Mouse (Mus musculus): ENCODE measurements around the gene Dapk1.
A peak's percentile ranks its signal among the peaks of the same experiment; 100 is the strongest.

Gene Dapk1

GRCm38 (mm10) chr13:60696741-60697140, 95.0 kb downstream of the Dapk1 start:
- no peak for DNase-seq

- no peak for DNase-seq
These were observed 96.3 kb downstream of the Dapk1 start for GRCm38 (mm10) chr13:60698021-60698420.

GRCm38 (mm10) chr13:60701671-60702171, 100.0 kb downstream of the Dapk1 start:
- DNase-seq, result no peak

DNA sequence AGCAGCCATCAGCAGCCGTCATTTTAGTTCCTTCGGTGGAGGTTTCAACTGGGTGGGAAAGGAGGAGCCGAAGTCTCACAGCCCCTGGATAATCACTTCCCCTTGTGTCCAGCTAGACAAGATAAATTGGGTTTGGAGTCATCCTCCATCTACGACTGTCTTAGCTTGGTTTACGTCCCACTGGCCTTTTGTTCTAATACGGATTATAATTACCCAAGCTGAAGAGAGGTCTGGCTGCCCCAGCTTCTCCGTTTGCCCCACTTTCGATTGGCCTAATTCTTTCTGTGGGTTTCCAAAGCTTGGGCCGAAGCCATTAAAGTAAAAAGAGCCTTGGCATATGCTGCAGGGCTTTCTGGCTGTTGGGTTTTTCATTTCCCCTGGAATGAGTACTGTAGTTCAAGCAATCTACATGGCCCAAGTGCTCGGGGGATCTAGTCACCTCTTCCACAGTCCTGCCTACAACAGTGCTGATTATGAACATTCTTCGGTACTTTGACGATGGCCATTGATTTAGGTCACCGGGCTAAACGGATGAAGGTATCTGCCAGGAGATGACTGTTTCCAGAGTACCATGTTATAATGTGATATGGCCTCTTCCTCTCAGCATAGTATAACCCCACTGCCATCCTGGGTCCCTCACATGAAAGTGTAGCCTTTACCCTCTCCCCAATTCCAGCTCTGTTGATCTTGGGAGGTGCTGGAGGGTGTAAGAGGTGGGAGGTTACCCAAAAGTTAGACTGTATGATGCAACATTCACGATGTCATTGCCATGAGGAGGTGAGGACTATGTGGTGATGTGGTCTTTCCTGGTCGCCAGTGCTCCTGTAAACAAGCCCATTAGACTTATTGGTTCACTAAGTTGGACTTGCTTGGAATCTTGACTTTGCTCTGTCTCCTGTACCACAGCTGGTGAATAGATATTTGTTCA, 106.1 kb downstream of the Dapk1 start:
- peak; percentile 93 for DNase-seq

GRCm38 (mm10) chr13:60709136-60709535, 107.4 kb downstream of the Dapk1 start:
- no peak for DNase-seq

DNA sequence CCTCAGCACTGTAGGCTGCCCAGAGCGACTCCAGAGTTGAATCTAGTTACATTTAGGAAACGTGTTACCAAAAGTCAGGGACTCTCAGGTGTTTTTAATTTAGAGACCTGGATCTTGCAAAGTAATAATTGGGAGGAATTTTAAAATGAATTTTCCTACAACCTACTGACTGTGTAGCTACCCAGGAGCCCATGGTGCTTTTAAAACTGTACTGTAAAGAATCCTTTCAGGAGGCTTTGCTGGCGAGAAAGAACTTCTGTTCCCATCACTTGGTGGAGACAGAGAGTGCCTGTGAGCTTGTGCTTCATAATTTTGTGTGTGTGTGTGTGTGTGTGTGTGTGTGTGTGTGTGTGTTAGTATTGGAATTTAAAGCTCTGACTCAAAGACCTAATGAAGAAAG, 109.2 kb downstream of the Dapk1 start:
- no peak for DNase-seq

GRCm38 (mm10) chr13:60713537-60713936, 111.8 kb downstream of the Dapk1 start:
- DNase-seq, result no peak

DNA sequence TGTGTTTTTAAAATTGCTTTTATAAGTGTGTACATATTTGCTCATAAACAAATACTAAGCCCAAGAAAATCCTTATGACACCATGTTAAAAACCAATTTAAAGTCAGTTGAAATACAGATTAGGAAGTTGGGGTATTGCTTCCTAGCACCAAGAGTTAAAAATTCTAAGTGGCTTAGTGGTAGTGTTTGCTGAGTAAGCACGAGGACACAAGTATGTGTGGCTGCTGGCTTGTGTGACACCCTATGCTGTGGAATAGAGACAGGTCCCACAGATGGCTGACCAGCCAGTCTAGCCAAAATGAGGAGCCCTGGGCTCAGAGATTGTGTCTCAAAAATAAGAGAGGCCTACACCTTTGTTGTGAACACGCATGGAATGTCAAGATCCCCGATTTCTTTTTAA, 114.4 kb downstream of the Dapk1 start:
- DNase-seq, result no peak

DNA sequence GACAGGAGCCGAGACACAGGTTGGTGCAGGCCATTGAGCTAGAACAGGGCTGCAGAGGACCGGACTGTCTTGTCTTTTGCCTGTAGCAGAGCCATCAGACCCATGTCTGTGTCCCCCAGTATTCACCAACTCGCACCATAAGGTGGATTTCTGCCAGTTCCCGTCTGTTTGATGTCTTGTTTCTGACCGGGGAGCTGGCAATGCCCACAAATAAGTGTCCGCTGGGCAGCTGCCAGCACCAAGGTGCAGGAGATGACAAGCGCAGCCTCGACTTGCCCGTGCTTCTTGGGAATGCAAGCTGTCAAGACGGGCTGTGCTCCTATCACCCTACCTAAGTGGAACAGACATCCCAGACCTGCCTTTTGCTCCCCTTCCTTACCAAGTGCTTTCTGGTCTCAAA, 115.7 kb downstream of the Dapk1 start:
- no peak for DNase-seq

- no peak for DNase-seq
These were observed 117.8 kb downstream of the Dapk1 start for GRCm38 (mm10) chr13:60719581-60719980.

DNA sequence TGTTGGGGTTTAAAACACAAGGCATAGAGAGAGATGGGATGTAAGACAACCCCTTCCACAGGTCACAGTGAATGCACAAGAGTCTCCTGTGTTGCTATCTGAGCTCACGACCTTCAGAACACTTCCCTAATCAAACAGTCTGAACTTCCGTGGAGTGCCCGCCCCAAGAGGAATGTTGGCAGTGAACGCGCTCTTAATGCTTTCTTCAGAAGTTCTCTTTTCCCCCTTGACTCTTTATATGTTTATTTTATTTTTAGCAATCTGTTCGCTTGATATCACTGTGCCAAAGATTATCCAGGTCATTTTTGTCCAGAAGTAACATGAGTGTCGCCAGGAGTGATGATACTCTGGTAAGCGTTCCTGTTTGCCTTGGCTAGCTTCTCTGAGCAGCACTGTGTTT, 121.0 kb downstream of the Dapk1 start:
- no peak for DNase-seq

DNA sequence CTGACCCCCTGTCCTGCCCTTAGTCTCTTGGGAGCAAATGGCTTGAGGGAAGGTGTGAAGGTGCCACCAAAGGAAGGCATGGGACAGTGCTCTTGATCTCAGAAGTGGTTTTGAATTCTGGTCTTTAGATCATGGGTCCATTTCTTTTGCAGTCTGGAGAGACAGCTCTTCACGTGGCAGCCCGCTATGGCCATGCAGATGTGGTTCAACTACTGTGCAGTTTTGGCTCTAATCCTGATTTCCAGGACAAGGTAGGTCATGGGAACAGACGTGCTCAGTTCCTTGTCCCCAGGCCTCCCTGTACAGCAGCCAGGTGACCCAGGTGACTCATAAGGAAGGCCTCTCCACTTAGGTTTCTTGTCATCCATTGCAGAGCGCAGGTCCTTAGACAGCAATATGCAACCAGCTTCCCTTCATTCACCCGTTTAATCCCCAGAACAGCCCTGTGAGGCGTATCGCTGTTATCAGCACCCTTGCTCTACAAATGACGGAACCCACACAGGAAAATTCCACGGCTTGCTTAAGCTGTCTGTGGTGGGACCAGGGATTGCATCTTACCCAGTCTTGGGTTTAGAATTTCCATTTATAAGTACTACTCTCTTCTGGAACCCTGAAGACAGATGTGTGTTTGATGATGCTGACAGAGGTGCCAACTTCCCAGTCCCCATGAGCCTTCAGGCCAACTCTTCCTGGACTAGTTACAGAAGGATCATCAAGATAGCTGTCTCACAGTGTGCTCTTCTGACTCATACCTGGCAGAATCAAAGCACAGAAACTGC, 126.7 kb downstream of the Dapk1 start:
- no peak for DNase-seq

- DNase-seq, result no peak
These were observed 127.3 kb downstream of the Dapk1 start for GRCm38 (mm10) chr13:60729055-60729402.

- no peak for DNase-seq
These were observed 128.8 kb downstream of the Dapk1 start for GRCm38 (mm10) chr13:60730587-60730986.

DNA sequence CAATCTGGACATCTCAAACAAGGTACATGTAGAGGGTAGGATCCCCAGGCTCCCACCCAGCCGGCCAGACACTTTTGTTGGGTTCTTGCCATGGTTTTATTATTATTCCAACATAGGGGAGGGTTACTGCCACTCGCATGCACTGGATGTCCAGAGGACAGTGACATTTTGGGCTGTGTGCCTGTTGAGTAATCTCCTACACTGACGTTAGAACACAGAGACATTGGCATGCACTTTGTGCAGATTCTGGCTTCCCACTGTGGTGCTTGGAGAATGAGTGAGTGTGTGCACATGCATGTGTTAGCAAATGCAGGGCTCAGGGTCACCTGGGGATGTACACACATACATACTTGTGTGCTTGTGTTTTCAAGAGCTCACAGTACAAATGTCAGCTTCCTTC, 129.3 kb downstream of the Dapk1 start:
- no peak for DNase-seq

DNA sequence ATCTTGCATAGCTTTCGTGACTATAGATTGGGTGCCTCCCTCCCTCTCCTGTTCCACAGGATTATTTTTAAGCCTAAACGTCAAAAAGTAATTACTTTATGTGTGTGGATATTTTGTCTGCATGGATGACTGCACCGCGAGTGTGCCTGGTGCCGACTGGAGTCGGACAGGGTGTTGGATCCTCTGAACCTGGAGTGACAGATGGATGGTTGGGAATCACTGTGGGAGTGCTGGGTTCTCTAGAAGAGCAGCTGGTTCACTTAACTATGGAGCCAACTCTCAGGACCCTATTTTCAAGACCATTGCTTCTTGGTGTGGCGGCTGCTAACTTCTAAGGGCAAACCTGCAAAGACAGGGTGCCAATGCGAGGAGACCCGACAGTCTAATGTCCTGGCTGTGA, 133.6 kb downstream of the Dapk1 start:
- no peak for DNase-seq

GRCm38 (mm10) chr13:60736421-60737105, 134.8 kb downstream of the Dapk1 start:
- DNase-seq, result peak; percentile 51

GRCm38 (mm10) chr13:60737632-60738324, 136.0 kb downstream of the Dapk1 start:
- DNase-seq, result peak; percentile 78

- peak; percentile 86 for DNase-seq
These were observed 136.7 kb downstream of the Dapk1 start for GRCm38 (mm10) chr13:60738429-60738828.

DNA sequence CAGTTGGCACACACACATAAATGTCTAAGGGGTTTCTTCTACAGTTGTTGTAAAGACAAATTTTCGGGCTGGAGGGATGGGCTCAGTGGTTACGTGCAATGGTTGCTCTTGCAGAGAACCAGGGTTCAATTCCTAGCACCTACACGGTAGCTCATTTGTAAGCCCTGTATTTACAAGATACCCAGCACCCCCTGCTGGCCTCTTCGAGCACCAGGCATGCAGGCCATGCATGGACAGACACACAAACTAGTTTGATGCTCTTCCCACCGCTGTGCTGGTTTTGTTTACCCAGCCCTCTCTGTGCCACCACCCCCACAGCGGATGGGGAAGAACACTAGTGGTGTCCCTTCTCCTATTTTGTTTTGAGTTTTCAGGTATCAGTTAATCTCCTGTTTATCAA, 138.5 kb downstream of the Dapk1 start:
- DNase-seq, result no peak

DNA sequence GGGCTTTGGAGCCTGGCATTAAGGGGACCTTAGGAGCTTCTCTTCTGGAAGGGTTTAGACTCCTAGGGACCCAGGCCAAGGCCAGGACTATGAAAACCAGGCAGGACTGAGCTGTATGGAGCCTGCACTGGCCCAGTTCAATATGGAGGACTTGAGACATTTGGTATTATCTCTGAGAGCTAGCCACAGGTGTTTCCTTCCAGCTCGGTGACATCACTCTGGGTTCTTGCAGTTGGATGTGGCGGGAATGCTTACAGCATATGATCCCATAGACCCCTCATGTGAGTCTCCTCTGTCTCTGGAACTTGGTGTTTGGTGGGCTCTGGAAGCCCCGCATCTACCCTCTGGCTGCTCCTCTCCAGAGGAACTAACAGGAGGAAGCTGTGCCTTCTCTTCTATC, 140.9 kb downstream of the Dapk1 start:
- DNase-seq, result no peak

DNA sequence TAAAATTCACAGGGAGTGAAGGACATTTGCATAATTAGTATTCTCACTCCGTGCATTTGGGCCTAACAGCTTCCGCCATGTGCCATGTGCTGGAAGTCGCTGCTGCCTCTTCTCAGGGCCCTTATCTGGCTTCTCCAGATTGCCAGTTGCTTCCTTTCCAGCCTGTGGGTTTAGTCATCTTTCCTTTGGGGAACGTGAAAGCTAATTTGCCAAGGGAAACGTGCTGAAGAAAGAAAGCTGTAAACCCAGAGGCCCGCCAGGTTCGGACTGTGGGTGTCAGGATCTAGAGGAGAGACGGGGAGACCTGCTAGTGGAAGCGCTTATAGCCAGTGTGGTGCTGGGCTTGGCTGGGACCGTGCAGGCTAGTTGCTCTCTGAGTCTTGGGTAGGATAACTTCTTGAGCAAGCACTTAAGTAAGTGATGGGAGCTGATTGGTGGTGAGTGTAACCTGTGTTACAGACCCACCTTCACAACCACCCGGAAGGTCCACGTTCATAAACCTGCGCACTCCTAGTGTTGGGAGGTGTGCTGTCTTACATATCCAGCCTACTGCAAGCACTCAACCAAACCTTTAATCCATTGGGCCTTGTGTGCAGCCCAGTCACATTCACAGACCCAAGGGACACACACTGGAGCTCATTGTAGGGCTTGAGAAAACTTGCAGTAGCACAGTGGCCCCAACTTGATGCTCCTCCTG, 141.8 kb downstream of the Dapk1 start:
- DNase-seq, result no peak
